Mouse (Mus musculus): ENCODE results near the gene Sumf2. TPM values are rescaled to one million over a fixed set of nuclear protein-coding genes. Genes with fewer than 3 reads are reported as not detected.

Gene Sumf2
- total RNA-seq (2018; cell fraction: chromatin; rRNA removed): 10 to 100 TPM in 9 of 26 experiments, 1 to 10 TPM in 17; 1.5 to 20.9 (median 8.8) TPM
- 10 to 100 TPM in 22 of 26 experiments, 1 to 10 TPM in 4; 8.0 to 18.7 (median 14.0) TPM for total RNA-seq (2018; cell fraction: cytosol; rRNA removed)
- 10 to 100 TPM in 18 of 26 experiments, 1 to 10 TPM in 8; 6.0 to 24.5 (median 13.7) TPM for total RNA-seq (2018; cell fraction: nucleus; rRNA removed)
- 10.1 to 18.3 TPM (median 12.6 TPM) in 3 replicates for polyA plus RNA-seq (2018)

DNA sequence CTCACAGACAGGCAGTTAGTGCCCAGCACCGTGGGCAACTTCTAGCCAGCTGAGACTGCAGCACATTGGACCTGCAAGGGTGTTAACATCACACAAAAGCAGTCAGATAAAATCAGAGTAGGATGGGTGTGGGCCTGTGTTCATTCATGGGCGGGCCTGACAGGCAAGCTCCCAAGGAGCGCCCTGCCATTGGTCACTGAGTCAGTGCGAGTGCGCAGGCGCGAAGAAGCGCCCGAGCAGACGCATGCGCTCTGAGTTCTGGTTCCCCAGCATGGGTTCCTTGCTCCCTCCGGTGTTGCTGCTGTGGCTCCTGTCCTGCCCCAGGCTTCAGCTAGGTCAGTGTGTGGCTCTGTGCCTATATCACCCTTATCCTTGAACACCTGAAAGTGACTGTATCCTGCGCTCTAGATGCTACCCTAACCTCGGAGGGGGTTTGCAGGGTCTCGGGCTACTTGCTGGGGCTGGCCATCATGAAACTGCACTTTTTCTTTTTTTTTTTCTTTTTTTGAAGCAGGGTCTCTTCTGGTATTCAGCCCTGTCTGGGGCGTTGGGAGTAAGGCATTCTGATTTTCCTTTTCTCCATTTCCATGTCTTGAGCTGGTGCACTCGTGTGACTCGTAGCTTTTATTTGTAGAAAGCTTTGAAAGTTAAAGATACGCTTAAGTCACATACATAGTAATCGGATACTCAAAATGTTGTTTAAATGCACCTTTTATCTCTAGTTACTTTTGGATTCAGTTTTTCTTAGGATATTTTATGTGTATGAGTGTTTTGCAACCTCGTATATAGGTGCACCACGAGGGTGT, at the start of gene Sumf2:
Gene Sumf2 (plus strand): TSS at position 235 of the 806 bp plus-strand sequence.
- 4% methylated on average over 22 of the region's 22 CpGs for WGBS (ENCODE audit: missing documents)
- Histone ChIP-seq H3K79me2 (ENCODE audit: inconsistent target) (peaks cover 21% of the 10 kb centered on the region; the same call in 1 of the 2 replicates), H3K27ac (peak within 1 kb of the TSS; percentile 50), H3K36me3 (ENCODE audit: inconsistent target) (peaks cover 20% of the 10 kb centered on the region), H3K4me3 (ENCODE audit: inconsistent target) (peak within 1 kb of the TSS; percentile 95)

DNA sequence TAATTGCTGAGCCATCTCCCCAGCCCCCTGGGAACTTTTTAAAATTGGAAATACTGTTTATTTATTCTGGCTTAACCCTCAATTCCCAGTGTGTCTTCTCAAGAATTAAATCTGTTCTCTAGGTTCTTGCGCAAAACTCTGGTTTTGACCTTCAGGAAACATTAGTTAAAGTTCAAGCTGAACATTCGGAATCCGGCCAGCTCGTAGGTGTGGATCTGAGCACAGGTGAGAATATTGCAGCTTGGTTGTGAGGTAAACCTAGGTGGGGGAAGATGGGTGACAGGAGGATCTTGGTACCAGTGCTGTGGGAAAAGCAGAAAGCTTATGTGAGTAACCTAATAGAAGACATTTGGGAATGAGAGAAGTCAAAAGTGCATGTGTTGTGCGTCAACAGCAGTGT, 1.9 kb upstream of the Sumf2 start:
- Histone ChIP-seq H3K79me2 (ENCODE audit: inconsistent target) (peaks cover 21% of the 10 kb centered on the region; the same call in 1 of the 2 replicates), H3K36me3 (ENCODE audit: inconsistent target) (peaks cover 16% of the 10 kb centered on the region), H3K27ac (no peak overlapping the region), H3K4me3 (ENCODE audit: inconsistent target) (no peak overlapping the region)
- WGBS (ENCODE audit: missing documents): 95% methylated on average over 5 of the region's 5 CpGs

DNA sequence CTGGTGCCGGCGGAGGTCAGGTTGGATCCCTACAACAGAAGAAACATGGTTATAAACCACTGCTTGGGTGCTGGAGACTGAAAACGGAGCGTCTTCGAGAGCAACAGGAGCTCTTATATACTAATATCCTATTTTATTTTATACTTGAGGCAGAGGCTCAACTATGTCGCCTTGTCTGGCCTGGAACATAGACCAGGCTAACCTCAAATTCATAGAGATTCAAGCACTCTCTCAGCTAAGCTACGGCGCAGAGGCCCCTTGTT, 703 bp downstream of the Sumf2 start:
- peaks cover 21% of the 10 kb centered on the region; the same call in 1 of the 2 replicates for H3K79me2 ChIP-seq (ENCODE audit: inconsistent target)
- peaks cover 20% of the 10 kb centered on the region for H3K36me3 ChIP-seq (ENCODE audit: inconsistent target)
- WGBS (ENCODE audit: missing documents): 41% methylated on average over 7 of the region's 8 CpGs
- peak overlapping the region; percentile 50; the same call in 1 of the 2 replicates for H3K27ac ChIP-seq
- H3K4me3 ChIP-seq (ENCODE audit: inconsistent target): peak overlapping the region; percentile 95

DNA sequence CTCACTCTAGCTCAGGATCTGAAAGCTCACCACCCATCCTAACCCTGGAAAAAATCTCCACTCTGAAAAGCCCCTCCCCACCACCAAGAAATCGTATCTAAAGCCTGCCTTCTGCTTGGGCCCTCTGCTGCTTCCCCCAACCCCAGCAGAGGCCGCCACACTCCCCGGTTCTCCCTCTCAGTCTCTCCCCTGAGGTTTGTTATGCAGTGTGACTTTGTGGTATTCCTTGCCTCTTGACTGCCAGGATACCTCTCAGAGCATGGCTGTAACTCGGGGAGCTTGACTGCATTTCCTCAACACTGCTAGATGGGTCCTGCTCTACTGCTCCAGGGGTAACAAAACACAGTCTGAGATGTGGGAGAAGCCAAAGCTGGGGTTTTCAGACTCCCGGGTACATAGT, 8.4 kb downstream of the Sumf2 start:
- no peaks in the 10 kb centered on the region for H3K79me2 ChIP-seq (ENCODE audit: inconsistent target)
- no peak overlapping the region for H3K27ac ChIP-seq
- H3K36me3 ChIP-seq (ENCODE audit: inconsistent target): peaks cover 4% of the 10 kb centered on the region; the same call in 1 of the 2 replicates
- 88% methylated on average over 5 of the region's 5 CpGs for WGBS (ENCODE audit: missing documents)
- no peak overlapping the region for H3K4me3 ChIP-seq (ENCODE audit: inconsistent target)

DNA sequence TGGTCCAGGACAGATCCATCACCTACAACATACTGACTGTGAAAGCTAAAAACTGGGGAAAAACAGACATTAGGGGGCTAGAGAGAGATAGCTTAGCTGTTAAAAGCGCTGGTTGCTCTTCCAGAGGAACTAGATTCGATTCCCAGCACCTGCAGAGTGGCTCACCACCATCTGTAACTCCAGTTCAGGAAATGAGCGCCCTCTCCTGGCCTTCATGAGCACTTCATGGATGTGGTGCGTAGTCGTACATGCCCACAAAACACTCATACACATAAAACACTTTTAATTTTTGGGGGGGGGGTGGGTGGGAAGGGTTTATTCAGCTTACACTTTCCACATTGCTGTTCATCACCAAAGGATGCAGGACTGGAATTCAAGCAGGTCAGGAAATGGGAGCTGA, 9.6 kb downstream of the Sumf2 start:
- peaks cover 3% of the 10 kb centered on the region; the same call in 1 of the 2 replicates for H3K36me3 ChIP-seq (ENCODE audit: inconsistent target)

DNA sequence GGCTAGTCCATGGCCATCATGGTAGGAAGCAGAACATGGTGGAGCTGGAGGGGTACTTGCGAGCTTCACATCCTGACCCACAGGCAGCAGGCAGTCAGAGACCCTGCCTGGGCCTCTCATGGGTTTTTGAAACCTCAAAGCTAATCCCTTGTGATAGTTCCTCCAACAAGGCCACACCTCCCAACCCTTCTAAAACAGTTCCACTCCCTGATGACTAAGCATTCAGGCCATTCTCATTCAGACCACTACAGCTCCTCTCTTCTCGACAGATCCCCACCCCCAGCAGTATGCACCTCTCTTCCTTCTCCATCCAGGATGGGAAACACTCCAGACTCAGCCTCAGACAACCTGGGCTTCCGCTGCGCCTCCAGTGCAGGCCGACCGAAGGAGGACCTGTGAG, 15.5 kb downstream of the Sumf2 start:
- no peak overlapping the region for H3K27ac ChIP-seq
- H3K79me2 ChIP-seq (ENCODE audit: inconsistent target): no peaks in the 10 kb centered on the region
- H3K36me3 ChIP-seq (ENCODE audit: inconsistent target): no peaks in the 10 kb centered on the region; the same call in 1 of the 2 replicates
- H3K4me3 ChIP-seq (ENCODE audit: inconsistent target): no peak overlapping the region
- WGBS (ENCODE audit: missing documents): 97% methylated on average over 6 of the region's 6 CpGs

More for the DNA sequence above, 9.6 kb downstream of the Sumf2 start:
- H3K79me2 ChIP-seq (ENCODE audit: inconsistent target): no peaks in the 10 kb centered on the region
- H3K4me3 ChIP-seq (ENCODE audit: inconsistent target): no peak overlapping the region
- H3K27ac ChIP-seq: no peak overlapping the region
- 100% methylated on average over 5 of the region's 5 CpGs for whole genome bisulfite sequencing (ENCODE audit: missing documents)

DNA sequence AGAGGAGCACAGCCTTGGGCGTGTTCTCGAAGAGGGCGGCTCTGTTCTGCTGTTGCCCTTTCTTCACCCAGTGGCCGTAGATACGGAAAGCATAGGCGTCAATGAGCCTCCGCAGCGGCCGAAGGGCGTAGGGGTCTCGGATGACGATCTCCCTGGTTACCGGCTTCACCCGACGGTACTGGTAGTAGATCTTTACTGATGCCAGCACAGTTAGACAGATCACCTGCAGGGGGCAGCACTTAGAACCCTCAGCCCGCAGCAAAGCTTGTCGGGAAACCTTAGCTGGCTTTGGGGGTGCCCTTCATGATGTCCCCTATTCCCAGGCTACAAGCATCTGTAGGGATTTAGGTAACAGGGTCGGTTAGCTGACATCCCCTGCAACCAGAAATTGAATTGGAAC, 17.7 kb downstream of the Sumf2 start:
- H3K4me3 ChIP-seq (ENCODE audit: inconsistent target): no peak overlapping the region
- no peaks in the 10 kb centered on the region; the same call in 1 of the 2 replicates for H3K36me3 ChIP-seq (ENCODE audit: inconsistent target)
- H3K79me2 ChIP-seq (ENCODE audit: inconsistent target): no peaks in the 10 kb centered on the region
- no peak overlapping the region for H3K27ac ChIP-seq
- 35% methylated on average over 18 of the region's 18 CpGs for WGBS (ENCODE audit: missing documents)

DNA sequence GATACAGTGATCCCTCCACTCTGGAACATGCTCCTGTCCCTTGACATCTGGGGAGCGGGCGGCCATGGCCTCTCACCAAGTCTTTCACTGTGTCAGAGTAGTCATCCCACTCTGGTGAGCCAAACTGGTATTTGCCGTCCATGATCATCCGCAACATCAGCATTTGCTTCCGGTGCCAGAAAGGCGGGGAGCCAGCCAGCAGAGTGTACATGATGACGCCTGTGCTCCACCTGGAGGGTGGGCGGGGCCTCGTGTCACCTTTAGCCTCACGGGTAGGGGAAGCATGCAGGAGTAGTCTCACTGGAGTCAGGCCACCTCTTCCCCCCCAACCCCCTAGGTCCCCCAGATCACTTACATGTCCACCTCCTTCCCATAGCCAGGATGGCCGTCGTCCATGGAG, 19.1 kb downstream of the Sumf2 start:
- no peak overlapping the region for H3K4me3 ChIP-seq (ENCODE audit: inconsistent target)
- H3K27ac ChIP-seq: no peak overlapping the region
- H3K79me2 ChIP-seq (ENCODE audit: inconsistent target): no peaks in the 10 kb centered on the region
- WGBS (ENCODE audit: missing documents): 89% methylated on average over 7 of the region's 12 CpGs
- H3K36me3 ChIP-seq (ENCODE audit: inconsistent target): no peaks in the 10 kb centered on the region

DNA sequence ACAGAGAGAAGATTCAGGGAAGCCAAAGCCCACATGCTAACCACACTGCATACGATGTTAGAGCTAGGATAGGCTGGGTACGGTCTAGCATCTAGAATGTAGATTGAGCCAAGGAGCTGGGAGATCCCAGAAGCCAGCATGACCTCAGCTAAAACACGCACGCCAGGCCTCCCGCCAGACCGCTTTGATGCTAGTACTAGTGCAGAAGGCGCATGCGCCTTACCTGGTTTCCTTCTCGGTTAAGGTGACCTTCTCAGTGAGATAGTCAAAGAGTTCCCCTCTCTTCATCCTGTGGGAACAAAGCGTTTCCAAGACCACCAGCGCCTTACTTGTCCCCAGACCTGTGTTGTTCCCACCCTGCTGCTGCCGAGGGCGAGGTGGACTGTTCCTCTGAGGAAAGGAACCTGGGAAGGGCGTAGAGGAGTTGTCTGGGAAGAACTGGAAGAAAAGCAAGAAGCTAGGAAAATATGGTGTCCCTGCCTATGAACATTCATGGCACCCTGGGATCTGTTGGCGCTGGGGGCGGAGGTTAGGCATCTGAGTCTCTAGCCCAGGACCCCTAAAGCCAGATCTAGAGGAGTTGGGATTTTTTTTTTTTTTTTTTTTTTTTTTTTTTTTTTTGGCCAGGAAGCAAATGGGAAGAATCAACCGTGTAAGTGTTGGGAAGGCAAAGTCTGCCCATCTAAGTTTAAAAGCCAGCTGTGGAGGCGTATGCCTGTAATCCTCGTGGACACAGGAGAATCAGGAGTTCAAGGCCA, 22.6 kb downstream of the Sumf2 start:
- no peak overlapping the region for H3K27ac ChIP-seq
- H3K4me3 ChIP-seq (ENCODE audit: inconsistent target): no peak overlapping the region
- 87% methylated on average over 18 of the region's 19 CpGs for WGBS (ENCODE audit: missing documents)
- H3K79me2 ChIP-seq (ENCODE audit: inconsistent target): no peaks in the 10 kb centered on the region
- no peaks in the 10 kb centered on the region for H3K36me3 ChIP-seq (ENCODE audit: inconsistent target)

DNA sequence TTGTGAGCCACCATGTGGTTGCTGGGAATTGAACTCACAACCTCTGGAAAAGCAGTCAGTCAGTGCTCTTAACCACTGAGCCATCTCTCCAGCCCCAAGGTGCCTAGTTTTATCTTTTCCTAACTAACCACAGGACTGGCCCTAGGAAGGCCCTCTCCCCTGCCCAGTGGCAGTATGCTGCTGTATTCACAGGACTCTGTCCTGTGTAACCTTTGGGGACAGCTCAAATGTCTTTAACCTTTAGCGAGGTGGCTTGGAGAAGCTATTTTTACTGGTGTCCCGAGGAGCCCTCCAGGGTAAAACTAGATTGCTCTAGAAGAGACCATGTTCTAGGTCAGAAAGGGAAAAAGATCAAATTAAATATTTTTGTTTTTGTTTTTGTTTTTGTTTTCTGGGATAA, 24.5 kb downstream of the Sumf2 start:
- Histone ChIP-seq H3K36me3 (ENCODE audit: inconsistent target) (no peaks in the 10 kb centered on the region), H3K79me2 (ENCODE audit: inconsistent target) (no peaks in the 10 kb centered on the region), H3K27ac (no peak overlapping the region), H3K4me3 (ENCODE audit: inconsistent target) (no peak overlapping the region)
- WGBS (ENCODE audit: missing documents): 71% methylated on average over 2 of the region's 2 CpGs

DNA sequence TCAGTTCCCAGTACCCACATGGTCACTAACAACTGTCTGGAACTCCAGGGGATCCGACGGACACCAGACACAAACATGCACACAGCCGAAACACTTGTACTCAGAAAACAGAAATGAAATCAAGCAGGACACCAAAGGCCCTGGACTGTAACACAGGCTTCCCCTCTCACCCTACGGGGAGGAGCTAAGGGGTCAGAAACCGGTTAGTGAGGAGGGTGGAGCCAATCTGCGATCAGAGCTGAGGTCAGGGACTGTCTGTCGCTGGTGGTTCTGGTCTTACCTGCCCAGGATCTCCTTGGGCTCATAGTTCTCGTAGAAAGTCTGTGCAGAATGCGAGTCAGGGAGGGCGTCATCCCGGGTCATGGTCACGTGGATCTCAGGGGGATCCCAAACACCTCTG, 27.2 kb downstream of the Sumf2 start:
- 83% methylated on average over 12 of the region's 12 CpGs for WGBS (ENCODE audit: missing documents)
- Histone ChIP-seq H3K27ac (no peak overlapping the region), H3K4me3 (ENCODE audit: inconsistent target) (no peak overlapping the region), H3K36me3 (ENCODE audit: inconsistent target) (no peaks in the 10 kb centered on the region), H3K79me2 (ENCODE audit: inconsistent target) (no peaks in the 10 kb centered on the region)

DNA sequence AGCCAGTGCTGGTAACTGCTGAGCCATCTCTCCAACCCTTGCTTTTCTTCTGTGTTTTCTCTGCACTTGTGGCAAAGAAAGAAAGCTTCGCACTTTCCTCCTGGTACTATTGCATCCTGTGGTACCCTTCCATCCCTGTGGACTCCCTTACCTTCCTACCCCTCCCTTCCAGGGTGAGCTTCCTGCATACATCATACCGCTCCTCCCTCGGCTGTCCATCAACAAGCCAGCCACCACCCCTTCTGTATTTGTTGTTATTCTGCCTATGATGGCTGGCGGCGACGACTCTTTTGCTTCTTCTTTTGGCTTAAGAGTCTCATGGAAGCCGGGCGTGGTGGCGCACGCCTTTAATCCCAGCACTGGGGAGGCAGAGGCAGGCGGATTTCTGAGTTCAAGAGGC, 28.3 kb downstream of the Sumf2 start:
- Histone ChIP-seq H3K36me3 (ENCODE audit: inconsistent target) (no peaks in the 10 kb centered on the region), H3K27ac (no peak overlapping the region), H3K4me3 (ENCODE audit: inconsistent target) (no peak overlapping the region), H3K79me2 (ENCODE audit: inconsistent target) (no peaks in the 10 kb centered on the region)
- 76% methylated on average over 11 of the region's 11 CpGs for WGBS (ENCODE audit: missing documents)

DNA sequence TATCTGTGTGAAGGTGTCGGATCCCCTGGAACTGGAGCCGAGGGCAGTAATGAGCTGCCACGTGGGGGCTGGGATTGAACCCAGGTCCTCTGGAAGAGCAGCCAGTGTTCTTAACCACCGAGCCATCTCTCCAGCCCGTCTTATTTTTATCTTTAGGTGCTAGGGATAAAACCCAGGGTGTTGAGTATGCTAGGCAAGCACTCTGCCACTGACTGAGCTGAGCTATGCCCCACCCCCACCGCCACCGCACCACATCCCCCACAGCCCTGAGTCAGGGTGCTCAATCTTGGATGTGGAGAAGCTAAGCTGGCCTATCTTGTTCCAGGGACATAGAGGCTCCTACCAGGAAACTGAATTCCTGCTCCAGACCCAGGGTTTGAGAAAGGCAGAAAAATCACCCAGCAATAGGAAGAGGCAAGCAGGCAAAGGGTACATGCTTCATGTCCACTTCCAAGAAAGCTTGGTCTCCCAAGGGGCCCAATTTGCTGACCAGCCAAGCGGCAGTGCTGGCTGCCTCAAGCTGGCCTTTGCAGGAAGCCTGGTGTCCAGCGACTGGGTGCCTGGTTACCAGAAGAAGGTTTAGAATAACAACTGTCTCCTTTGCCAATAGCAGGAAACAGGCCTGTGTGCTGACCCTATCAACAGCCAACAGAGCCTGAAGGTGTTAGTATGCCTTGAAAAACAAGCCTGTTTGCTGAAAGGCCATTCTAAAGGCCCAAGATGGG, 31.1 kb downstream of the Sumf2 start:
- H3K36me3 ChIP-seq (ENCODE audit: inconsistent target): peaks cover 21% of the 10 kb centered on the region
- 89% methylated on average over 9 of the region's 9 CpGs for WGBS (ENCODE audit: missing documents)
- no peak overlapping the region for H3K4me3 ChIP-seq (ENCODE audit: inconsistent target)
- H3K27ac ChIP-seq: no peak overlapping the region
- H3K79me2 ChIP-seq (ENCODE audit: inconsistent target): peaks cover 3% of the 10 kb centered on the region; the same call in 1 of the 2 replicates

DNA sequence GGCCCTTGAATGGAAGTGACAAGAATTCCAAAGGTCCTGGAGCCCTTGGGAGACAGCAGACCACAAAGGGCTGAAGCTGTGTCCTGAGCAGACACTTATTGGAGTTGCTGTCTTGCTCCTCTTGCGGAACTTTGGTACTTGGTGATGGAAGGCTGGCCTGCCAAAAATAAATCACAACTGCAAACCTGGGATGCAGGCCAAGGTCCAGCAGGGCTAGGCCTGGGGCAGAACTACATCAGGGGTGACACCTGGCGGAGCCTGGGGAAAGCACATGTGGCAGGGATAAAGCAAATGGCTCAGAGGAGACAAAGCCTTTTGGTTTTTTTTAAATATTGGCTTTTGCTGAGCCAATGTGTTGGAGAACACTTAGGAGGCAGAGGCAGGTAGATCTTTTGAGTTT, 32.2 kb downstream of the Sumf2 start:
- H3K36me3 ChIP-seq (ENCODE audit: inconsistent target): peaks cover 26% of the 10 kb centered on the region
- H3K79me2 ChIP-seq (ENCODE audit: inconsistent target): peaks cover 11% of the 10 kb centered on the region; the same call in 1 of the 2 replicates
- H3K27ac ChIP-seq: no peak overlapping the region
- WGBS (ENCODE audit: missing documents): 88% methylated on average over 2 of the region's 2 CpGs
- no peak overlapping the region for H3K4me3 ChIP-seq (ENCODE audit: inconsistent target)
